In genomic region chr2:73592231-73593100, GRCm38 (mm10) we compare ENCODE assay signal across 8 mouse cellular contexts. TPM values are rescaled to one million over a fixed set of nuclear protein-coding genes. Genes with fewer than 3 reads are reported as not detected.
A peak's percentile ranks its signal among the peaks of the same experiment; 100 is the strongest.
DNase-seq lines count a peak whose midpoint lies in the region; ATAC-seq lines count a peak whose summit lies in the region.

No protein-coding gene starts in this region.

- no peak overlapping the region for H3K4me3 ChIP-seq in heart, embryonic 10.5 days

- 62% methylated on average over 14 of the region's 14 CpGs for WGBS in heart, embryonic 10.5 days

- H3K9me3 ChIP-seq in heart, embryonic 10.5 days = no peaks in the 10 kb centered on the region

- peak; percentile 49 for DNase-seq in urinary bladder, postnatal 25 days (ENCODE audit: low spot score)
- no peak for DNase-seq in urinary bladder, adult 2 months (ENCODE audit: low spot score)
- DNase-seq in heart, embryonic 10.5 days (ENCODE audit: low spot score) = no peak
- DNase-seq in kidney, postnatal 14 days = peak; percentile 75
- DNase-seq in lung, postnatal 4 days = peak; percentile 80 to 93
- no peak for DNase-seq in cerebellum, adult 11 months
- DNase-seq in cerebellum, adult 9-10 months = no peak

- H3K27me3 ChIP-seq in heart, embryonic 10.5 days (ENCODE audit: insufficient read depth, poor library complexity, severe bottlenecking) = no peaks in the 10 kb centered on the region

- peak overlapping the region; percentile 74 for H3K27ac ChIP-seq in heart, embryonic 10.5 days

- H3K36me3 ChIP-seq in heart, embryonic 10.5 days = no peaks in the 10 kb centered on the region

- peaks cover 73% of the 10 kb centered on the region for H3K4me1 ChIP-seq in heart, embryonic 10.5 days

- ATAC-seq in erythroblast, adult 5-6 weeks (replicated peaks; ENCODE audit: low FRiP score, poor library complexity, severe bottlenecking) = no peak

RNA-seq across cellular contexts. Expression of gene Chrna1, which starts 12.3 kb away (rescaled TPM):
- polyA plus RNA-seq in urinary bladder, adult 2 months (2012; rRNA removed) = 0.01 TPM in 1 of 2 replicates, not detected in the other
- 0.16 and 0.45 TPM in 2 replicates for polyA plus RNA-seq in heart, embryonic 10.5 days (2016; fragmentation: Nextera tagmentation; extraction: Ambion mirVana)
- total RNA-seq in erythroblast, adult 5-6 weeks (2015; ENCODE audit: low replicate concordance) = 0.38 and 0.84 TPM in 2 replicates
- total RNA-seq in erythroblast, adult 5-6 weeks (2017; ENCODE audit: low replicate concordance) = 0.17 and 1.3 TPM in 2 replicates

Comparison
In these comparisons a context has a peak if more than half of its experiments do, and no peak if none do; other contexts are left out.
1. DNase-seq: peak in urinary bladder, postnatal 25 days (single experiment), kidney, postnatal 14 days (single experiment) and lung, postnatal 4 days (2 of 2); none in urinary bladder, adult 2 months (single experiment), heart, embryonic 10.5 days (single experiment), cerebellum, adult 11 months (single experiment) and cerebellum, adult 9-10 months (single experiment).